Mouse (Mus musculus): ENCODE measurements at regions not wholly inside any gene's neighbourhood (a gene's known extent, or its start where the extent isn't known, plus 50 kb on each side); places are given as distances from the start of the nearest gene placed in this dataset.

- TF ChIP-seq CTCF (IDR thresholded peaks at IDR 0.05) (no peak), EP300 (IDR thresholded peaks at IDR 0.05) (no peak)
Measured at GRCm38 (mm10) chr2:107556239-107556638, 265.8 kb downstream of the Kcna4 start.

Data from lung, postnatal 0 days (tissue).